Mouse (Mus musculus): ENCODE results near the gene Defb45. TPM values are rescaled to one million over a fixed set of nuclear protein-coding genes. Genes with fewer than 3 reads are reported as not detected.
A peak's percentile ranks its signal among the peaks of the same experiment; 100 is the strongest.

Defb45 gene
- total RNA-seq, 2 experiments from 2014 or later, result not detected

DNA sequence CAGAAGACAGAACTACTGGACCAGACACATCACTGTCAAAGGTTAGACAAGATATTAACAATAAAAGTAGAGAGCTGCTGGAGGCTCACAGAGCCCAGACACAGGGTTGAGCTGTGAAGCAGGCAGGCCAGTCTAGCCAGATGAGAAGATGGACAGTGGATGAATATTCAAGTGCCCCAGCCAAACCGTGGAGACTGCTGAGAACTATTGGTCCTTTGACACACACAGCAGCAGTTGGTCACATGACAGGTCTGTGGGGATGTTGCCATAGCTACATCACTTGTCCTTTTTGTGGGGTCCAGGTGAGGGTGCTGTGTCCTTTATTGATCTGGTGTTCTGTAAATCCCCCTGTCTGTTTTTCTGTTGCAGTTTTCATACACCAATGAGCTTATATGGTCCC is 26.1 kb upstream of the Defb45 start:
- no peak for DNase-seq (ENCODE audit: extremely low spot score in 1 of 2, low spot score in 2 of 2)
- H3K4me3 ChIP-seq, result no peak overlapping the region
- no peak overlapping the region for H3K27ac ChIP-seq
- intact Hi-C loops (cut with DNase I), result no loop called here
- TF ChIP-seq CTCF (IDR thresholded peaks at IDR 0.05), result no peak

- DNase-seq (ENCODE audit: extremely low spot score in 1 of 2, low spot score in 2 of 2), result no peak
- no peak for TF ChIP-seq CTCF (IDR thresholded peaks at IDR 0.05)
- Histone ChIP-seq H3K4me3 (no peak overlapping the region), H3K27ac (no peak overlapping the region)
- intact Hi-C loops (cut with DNase I), result no loop called here
Observed at GRCm38 (mm10) chr2:152624566-152624965, 25.4 kb upstream of the Defb45 start.

DNA sequence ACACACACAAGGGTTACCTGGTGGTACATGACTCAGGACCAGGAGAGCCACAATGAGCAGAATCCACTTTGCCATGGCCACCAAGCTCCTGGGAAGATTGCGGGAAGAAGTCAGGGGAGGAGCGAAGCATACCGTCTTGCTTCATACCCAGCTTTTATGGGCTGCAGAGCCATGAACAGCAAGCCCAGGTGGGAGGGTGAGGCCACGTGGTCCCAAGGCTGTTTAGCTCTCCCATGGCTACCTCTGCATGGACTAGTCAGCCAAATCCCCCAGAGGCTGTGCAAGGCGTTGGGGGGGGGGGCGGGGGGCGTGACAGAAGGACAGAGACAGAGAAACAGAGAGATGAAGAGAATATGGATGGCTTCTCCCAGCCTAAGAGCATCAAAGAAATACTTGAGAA is 23.8 kb upstream of the Defb45 start, which contains the start of gene Defb25:
Gene Defb25 (minus strand): TSS at position 101 of the 400 bp plus-strand sequence.
- H3K27ac ChIP-seq, result no peak within 1 kb of the TSS
- no peak for DNase-seq (ENCODE audit: extremely low spot score in 1 of 2, low spot score in 2 of 2)
- TF ChIP-seq CTCF (IDR thresholded peaks at IDR 0.05), result no peak
- H3K4me3 ChIP-seq, result no peak within 1 kb of the TSS
- intact Hi-C loops (cut with DNase I), result no loop called here

- TF ChIP-seq CTCF (IDR thresholded peaks at IDR 0.05), result no peak
- no peak for DNase-seq (ENCODE audit: extremely low spot score in 1 of 2, low spot score in 2 of 2)
- Histone ChIP-seq H3K4me3 (no peak overlapping the region), H3K27ac (no peak overlapping the region)
- intact Hi-C loops (cut with DNase I), result no loop called here
Observed at GRCm38 (mm10) chr2:152622151-152622550, 23.0 kb upstream of the Defb45 start.

DNA sequence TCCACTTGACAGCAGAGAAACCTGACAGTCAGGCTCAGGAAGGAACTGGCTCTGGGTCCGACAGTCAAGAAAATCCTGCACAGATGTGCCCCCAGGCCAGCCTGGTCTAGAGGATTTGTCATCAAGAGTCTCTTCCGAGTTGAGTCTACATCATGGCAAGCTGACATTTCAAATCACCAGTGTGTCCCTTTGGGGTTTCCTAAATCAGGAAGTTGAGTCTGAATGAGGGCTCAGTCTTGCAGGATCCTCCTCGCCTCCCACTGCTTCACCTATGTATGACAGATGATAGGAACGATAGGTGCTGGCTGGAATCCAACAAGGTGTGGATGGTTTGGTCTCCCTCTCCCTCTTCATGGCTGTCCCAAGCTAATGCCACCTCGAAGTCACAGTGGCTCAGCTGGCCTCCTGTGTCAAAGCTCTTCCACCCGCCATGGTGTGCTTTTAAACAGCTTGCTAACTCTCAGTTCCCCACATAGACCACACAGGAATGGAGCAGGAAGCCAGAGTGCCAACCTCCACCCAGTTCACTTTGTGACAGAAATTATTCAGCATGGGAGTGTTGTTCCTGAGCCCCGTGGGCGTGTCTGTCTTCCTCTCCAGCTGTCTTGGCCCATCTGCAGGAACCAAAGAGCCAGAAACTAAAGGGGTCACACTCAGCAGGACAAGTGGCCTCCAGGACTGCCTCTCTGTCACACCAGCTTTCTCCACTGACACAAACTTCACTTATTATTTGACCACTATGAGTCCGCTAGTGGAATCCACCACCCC is 21.4 kb upstream of the Defb45 start:
- peak; percentile 15 to 30 for DNase-seq (ENCODE audit: extremely low spot score in 1 of 2, low spot score in 2 of 2)
- intact Hi-C loops (cut with DNase I), result no loop called here

DNA sequence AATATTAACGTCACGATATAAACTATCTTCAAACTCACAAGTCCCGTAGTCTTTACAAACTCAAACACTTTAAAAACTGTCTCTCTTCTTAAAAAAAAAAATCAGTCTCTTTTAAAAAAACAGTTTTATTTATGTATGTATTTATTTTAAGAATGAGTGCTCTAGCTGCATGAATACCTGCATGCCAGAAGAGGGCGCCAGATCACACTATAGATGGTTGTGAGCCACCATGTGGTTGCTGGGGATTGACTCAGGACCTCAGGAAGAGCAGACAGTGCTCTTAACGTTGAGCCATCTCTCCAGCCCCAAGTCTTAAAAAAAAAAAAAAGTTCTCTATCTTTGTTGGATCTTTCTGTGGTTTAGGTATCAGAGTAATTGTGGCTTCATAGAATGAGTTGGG is 18.2 kb upstream of the Defb45 start:
- Histone ChIP-seq H3K27ac (no peak overlapping the region), H3K4me3 (no peak overlapping the region)
- peak; percentile 40 for TF ChIP-seq CTCF (IDR thresholded peaks at IDR 0.05)
- DNase-seq (ENCODE audit: extremely low spot score in 1 of 2, low spot score in 2 of 2), result no peak
- intact Hi-C loops (cut with DNase I), result loop anchor here (5.0 kb wide), 1 partner anchor 60 kb away; no protein-coding TSS in a partner anchor

More for the DNA sequence above, 21.4 kb upstream of the Defb45 start:
- TF ChIP-seq CTCF (IDR thresholded peaks at IDR 0.05), result no peak
- H3K4me3 ChIP-seq, result no peak overlapping the region
- no peak overlapping the region for H3K27ac ChIP-seq

DNA sequence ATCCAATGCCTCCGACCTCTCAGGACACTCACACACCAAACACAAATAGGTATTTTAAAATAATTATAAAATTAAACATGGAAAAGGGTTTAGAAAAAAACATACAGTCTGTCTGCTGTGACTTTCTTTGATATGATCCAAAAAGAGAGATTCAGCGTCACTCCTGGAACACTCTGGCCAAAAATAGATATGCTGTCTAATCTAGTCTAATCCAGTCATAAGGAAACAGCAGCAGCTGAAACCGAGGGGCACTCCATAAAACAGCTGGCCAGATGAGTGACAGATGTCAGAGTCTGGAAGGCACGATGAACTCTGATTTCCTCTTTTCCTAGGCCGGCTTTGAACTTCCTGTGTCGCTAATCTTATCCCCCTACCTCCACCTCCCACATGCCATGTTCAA is 17.3 kb upstream of the Defb45 start:
- TF ChIP-seq CTCF (IDR thresholded peaks at IDR 0.05), result no peak
- no peak for DNase-seq (ENCODE audit: extremely low spot score in 1 of 2, low spot score in 2 of 2)
- intact Hi-C loops (cut with DNase I), result loop anchor here (5.0 kb wide), 1 partner anchor 61 kb away; no protein-coding TSS in a partner anchor
- Histone ChIP-seq H3K27ac (no peak overlapping the region), H3K4me3 (no peak overlapping the region)

GRCm38 (mm10) chr2:152615563-152615962 is 16.4 kb upstream of the Defb45 start:
- Histone ChIP-seq H3K4me3 (no peak overlapping the region), H3K27ac (no peak overlapping the region)
- DNase-seq (ENCODE audit: extremely low spot score in 1 of 2, low spot score in 2 of 2), result peak; percentile 46 to 51
- intact Hi-C loops (cut with DNase I), result loop anchor here (1.0 to 5.0 kb wide), 3 partner anchors 42 to 215 kb away; partner anchors contain the start of gene Bcl2l1
- TF ChIP-seq CTCF (IDR thresholded peaks at IDR 0.05), result peak; percentile 96

GRCm38 (mm10) chr2:152612193-152612592 is 13.0 kb upstream of the Defb45 start:
- intact Hi-C loops (cut with DNase I), result no loop called here
- TF ChIP-seq CTCF (IDR thresholded peaks at IDR 0.05), result no peak
- Histone ChIP-seq H3K4me3 (no peak overlapping the region), H3K27ac (no peak overlapping the region)
- no peak for DNase-seq (ENCODE audit: extremely low spot score in 1 of 2, low spot score in 2 of 2)

GRCm38 (mm10) chr2:152608719-152609118 is 9.5 kb upstream of the Defb45 start:
- DNase-seq (ENCODE audit: extremely low spot score in 1 of 2, low spot score in 2 of 2), result no peak
- TF ChIP-seq CTCF (IDR thresholded peaks at IDR 0.05), result no peak; the same call in 1 of the 2 replicates
- intact Hi-C loops (cut with DNase I), result no loop called here
- Histone ChIP-seq H3K4me3 (no peak overlapping the region), H3K27ac (no peak overlapping the region)

- TF ChIP-seq CTCF (IDR thresholded peaks at IDR 0.05), result no peak
- intact Hi-C loops (cut with DNase I), result no loop called here
- Histone ChIP-seq H3K4me3 (no peak overlapping the region), H3K27ac (no peak overlapping the region)
- no peak for DNase-seq (ENCODE audit: extremely low spot score in 1 of 2, low spot score in 2 of 2)
Observed at GRCm38 (mm10) chr2:152607746-152608145, 8.5 kb upstream of the Defb45 start.

GRCm38 (mm10) chr2:152604057-152604456 is 4.9 kb upstream of the Defb45 start, which contains the start of gene Defb36:
Defb36 (plus strand) TSS chr2:152604327.
- Histone ChIP-seq H3K27ac (no peak within 1 kb of the TSS), H3K4me3 (no peak within 1 kb of the TSS)
- DNase-seq (ENCODE audit: extremely low spot score in 1 of 2, low spot score in 2 of 2), result peak; percentile 16 to 33
- TF ChIP-seq CTCF (IDR thresholded peaks at IDR 0.05), result peak; percentile 58
- intact Hi-C loops (cut with DNase I), result loop anchor here (2.0 kb wide), 1 partner anchor 49 kb away; no protein-coding TSS in a partner anchor
